Mouse (Mus musculus) kidney, adult 2 months (tissue): ENCODE results near the gene Mapk7.

ENCODE experiments used
- CTCF ChIP-seq: fragments of 200-500 bp; conservative IDR thresholded peaks from 2 replicates; pipeline ENCODE4 v1.5.1; 2011; ENCODE audit warnings: low read depth, mild to moderate bottlenecking, control low read depth, low read length, moderate library complexity, mixed read lengths; ENCODE audit not compliant: insufficient read depth, insufficient read length
- POLR2A ChIP-seq: fragments of 200-500 bp; IDR thresholded peaks from one replicate; pipeline ENCODE4 v1.6.1; 2011; ENCODE audit warnings: low read depth, low read length, control low read depth

DNA sequence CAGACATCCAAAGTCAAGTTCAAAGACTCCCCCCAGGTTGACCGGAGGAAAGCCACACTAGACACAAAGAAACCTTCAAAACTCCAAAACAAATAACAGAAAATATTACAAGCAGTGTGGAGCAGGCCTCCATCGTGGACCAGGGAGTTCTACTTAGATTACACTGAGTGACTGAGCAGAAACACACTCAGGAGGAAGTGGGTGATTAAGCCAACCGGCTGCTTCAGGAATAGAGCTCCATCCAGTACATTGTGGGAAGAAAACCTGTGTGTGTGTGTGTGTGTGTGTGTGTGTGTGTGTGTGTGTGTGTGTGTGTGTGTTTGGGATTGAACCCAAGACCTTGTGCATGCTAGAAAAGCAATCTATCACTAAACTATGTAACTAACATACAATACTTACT is 55.0 kb downstream of the Mapk7 start:
- no peak for TF ChIP-seq CTCF
- no peak for TF ChIP-seq POLR2A
